Mouse (Mus musculus) bone marrow, adult 2 months (tissue): ENCODE data around the gene Agap2.

Source experiments
- CTCF ChIP-seq: fragments of 200-500 bp; IDR thresholded peaks from 2 replicates; pipeline ENCODE4 v1.5.1; 2011; ENCODE audit warnings: low read length, control low read depth; ENCODE audit not compliant: control insufficient read depth, insufficient read depth
- POLR2A ChIP-seq: fragments of 200-500 bp; IDR thresholded peaks from 2 replicates; pipeline ENCODE4 v1.6.1; 2011; ENCODE audit warnings: low read depth, mild to moderate bottlenecking, control low read depth, low read length, borderline replicate concordance; ENCODE audit not compliant: control insufficient read depth

GRCm38 (mm10) chr10:127099868-127100267 is 24.8 kb downstream of the Agap2 start:
- TF ChIP-seq POLR2A, result no peak
- no peak for TF ChIP-seq CTCF
